Mouse (Mus musculus) forebrain, embryonic 11.5 days (tissue): Measurements from ENCODE around the gene Brca2. TPM values are rescaled to one million over a fixed set of nuclear protein-coding genes. Genes with fewer than 3 reads are reported as not detected.

ENCODE experiments used
- ATAC-seq: fragments of 200-750 bp; cut with Nextera tagmentation; replicated peaks from 2 replicates; pipeline ENCODE4 v1.8.0; 2017; ENCODE audit warnings: moderate TSS enrichment; ENCODE audit not compliant: low FRiP score
- DNase-seq: peaks from one replicate; pipeline ENCODE4 v3.0.0-alpha.2; 2017; ENCODE audit warnings: low spot score
- H3K27ac ChIP-seq: fragments of 300-500 bp; sonication (generic); 2 replicates; pipeline ENCODE4 v1.5.1; 2014; ENCODE audit warnings: low read depth, low read length
- H3K27me3 ChIP-seq: fragments of 300-500 bp; sonication (generic); 2 replicates; pipeline ENCODE4 v1.6.1; 2014; ENCODE audit warnings: mild to moderate bottlenecking, low read length, mixed read lengths; ENCODE audit not compliant: control insufficient read depth, insufficient read depth
- H3K36me3 ChIP-seq: fragments of 300-500 bp; sonication (generic); 2 replicates; pipeline ENCODE4 v1.6.1; 2014; ENCODE audit warnings: mild to moderate bottlenecking, low read length, moderate library complexity, mixed read lengths; ENCODE audit not compliant: control insufficient read depth, insufficient read depth
- H3K4me1 ChIP-seq: fragments of 300-500 bp; sonication (generic); replicated peaks from 2 replicates; pipeline ENCODE4 v1.6.1; 2014; ENCODE audit warnings: low read length, mixed read lengths; ENCODE audit not compliant: control insufficient read depth, insufficient read depth
- H3K4me2 ChIP-seq: fragments of 300-500 bp; sonication (generic); 2 replicates; pipeline ENCODE4 v1.6.1; 2014; ENCODE audit warnings: low read depth, mild to moderate bottlenecking, low read length, moderate library complexity, mixed read lengths; ENCODE audit not compliant: severe bottlenecking
- H3K4me3 ChIP-seq: fragments of 300-500 bp; sonication (generic); 2 replicates; pipeline ENCODE4 v1.5.1; 2014; ENCODE audit warnings: low read depth, low read length
- H3K9ac ChIP-seq: fragments of 300-500 bp; sonication (generic); 2 replicates; pipeline ENCODE4 v1.6.1; 2014; ENCODE audit warnings: low read length
- H3K9me3 ChIP-seq: fragments of 300-500 bp; sonication (generic); 2 replicates; pipeline ENCODE4 v1.6.1; 2016; ENCODE audit warnings: low read length, mixed read lengths; ENCODE audit not compliant: control insufficient read depth
- WGBS: fragments of 180-500 bp; shearing (Covaris S2); extraction: QIAGEN DNeasy Blood & Tissue Kit; methylation state at CpG from one replicate; pipeline ENCODE4 v1.1.7; 2014; 5-methylcytosine and 5-hydroxymethylcytosine counted together
- polyA plus RNA-seq: library from polyadenylated mRNA; unstranded; fragments of >200 nt; fragmentation: Nextera tagmentation; extraction: Ambion mirVana; gene quantifications from 2 replicates; pipeline ENCODE4 v1.2.1, GENCODE M21; 2014

Brca2 gene
- polyA plus RNA-seq, 1 experiment from 2014 or later: 35.0 TPM

- no peak for ATAC-seq
- no peak within 1 kb of the TSS for H3K4me3 ChIP-seq
- H3K36me3 ChIP-seq: no peaks in the 10 kb centered on the region
- H3K9me3 ChIP-seq: no peaks in the 10 kb centered on the region
- DNase-seq: no peak
- no peak within 1 kb of the TSS for H3K4me2 ChIP-seq
- H3K27ac ChIP-seq: no peak within 1 kb of the TSS
- no peak within 1 kb of the TSS for H3K9ac ChIP-seq
- peaks cover 11% of the 10 kb centered on the region; the same call in 1 of the 2 replicates for H3K4me1 ChIP-seq
- peaks cover 18% of the 10 kb centered on the region for H3K27me3 ChIP-seq
- WGBS: 86% methylated on average over 7 of the region's 7 CpGs
Observed at GRCm38 (mm10) chr5:150597088-150597487, 74.7 kb downstream of the Brca2 start, which contains the start of gene N4bp2l1. Gene N4bp2l1 (minus strand): TSS chr5:150597188.

- H3K27me3 ChIP-seq: peaks cover 7% of the 10 kb centered on the region
- H3K27ac ChIP-seq: no peak overlapping the region
- H3K9ac ChIP-seq: no peak overlapping the region
- ATAC-seq (no peak), DNase-seq (no peak)
- no peaks in the 10 kb centered on the region for H3K9me3 ChIP-seq
- no peaks in the 10 kb centered on the region for H3K36me3 ChIP-seq
- no peak overlapping the region for H3K4me3 ChIP-seq
- H3K4me2 ChIP-seq: no peak overlapping the region
- H3K4me1 ChIP-seq: peaks cover 6% of the 10 kb centered on the region; the same call in 1 of the 2 replicates
- WGBS: 65% methylated on average over 21 of the region's 21 CpGs
Observed at GRCm38 (mm10) chr5:150598202-150599119, 76.0 kb downstream of the Brca2 start.

GRCm38 (mm10) chr5:150599301-150600294 is 77.2 kb downstream of the Brca2 start:
- no peak for DNase-seq
- WGBS: 76% methylated on average over 13 of the region's 13 CpGs
- Histone ChIP-seq H3K4me3 (no peak overlapping the region), H3K27ac (no peak overlapping the region), H3K4me2 (no peak overlapping the region), H3K4me1 (peaks cover 4% of the 10 kb centered on the region; the same call in 1 of the 2 replicates), H3K9me3 (no peaks in the 10 kb centered on the region), H3K36me3 (no peaks in the 10 kb centered on the region), H3K27me3 (peaks cover 3% of the 10 kb centered on the region; the same call in 1 of the 2 replicates), H3K9ac (no peak overlapping the region)
- ATAC-seq: no peak

- Histone ChIP-seq H3K27me3 (no peaks in the 10 kb centered on the region), H3K9ac (no peak overlapping the region), H3K4me2 (no peak overlapping the region), H3K9me3 (no peaks in the 10 kb centered on the region), H3K36me3 (no peaks in the 10 kb centered on the region), H3K4me3 (no peak overlapping the region), H3K4me1 (no peaks in the 10 kb centered on the region), H3K27ac (no peak overlapping the region)
- no peak for ATAC-seq
- WGBS: 85% methylated on average over 20 of the region's 20 CpGs
- DNase-seq: no peak
Observed at GRCm38 (mm10) chr5:150600554-150601440, 78.4 kb downstream of the Brca2 start.

- Histone ChIP-seq H3K9me3 (no peaks in the 10 kb centered on the region), H3K36me3 (no peaks in the 10 kb centered on the region), H3K4me3 (no peak overlapping the region), H3K27me3 (no peaks in the 10 kb centered on the region), H3K4me2 (no peak overlapping the region), H3K9ac (no peak overlapping the region), H3K4me1 (no peaks in the 10 kb centered on the region), H3K27ac (no peak overlapping the region)
- DNase-seq: no peak
- ATAC-seq: no peak
- WGBS: 86% methylated on average over 14 of the region's 14 CpGs
Observed at GRCm38 (mm10) chr5:150601441-150602230, 79.2 kb downstream of the Brca2 start.

- H3K27me3 ChIP-seq: no peaks in the 10 kb centered on the region
- H3K4me3 ChIP-seq: no peak overlapping the region
- no peak overlapping the region for H3K9ac ChIP-seq
- no peaks in the 10 kb centered on the region for H3K9me3 ChIP-seq
- no peak for ATAC-seq
- no peak overlapping the region for H3K27ac ChIP-seq
- no peak for DNase-seq
- H3K4me1 ChIP-seq: no peaks in the 10 kb centered on the region
- H3K36me3 ChIP-seq: no peaks in the 10 kb centered on the region
- H3K4me2 ChIP-seq: no peak overlapping the region
- WGBS: 96% methylated on average over 6 of the region's 6 CpGs
Observed at GRCm38 (mm10) chr5:150606131-150606530, 83.7 kb downstream of the Brca2 start.

- Histone ChIP-seq H3K27me3 (no peaks in the 10 kb centered on the region), H3K9ac (no peak overlapping the region), H3K4me2 (no peak overlapping the region), H3K9me3 (no peaks in the 10 kb centered on the region), H3K36me3 (no peaks in the 10 kb centered on the region), H3K27ac (no peak overlapping the region), H3K4me3 (no peak overlapping the region), H3K4me1 (no peaks in the 10 kb centered on the region)
- ATAC-seq: no peak
- WGBS: 96% methylated on average over 8 of the region's 8 CpGs
- DNase-seq: no peak
Observed at GRCm38 (mm10) chr5:150607631-150608030, 85.2 kb downstream of the Brca2 start.
